Mouse (Mus musculus) cortical plate, adult 2 months (tissue): ENCODE measurements around the gene Olfr110. TPM values are rescaled to one million over a fixed set of nuclear protein-coding genes. Genes with fewer than 3 reads are reported as not detected.

ENCODE experiments used
- H3K27ac ChIP-seq: fragments of 200-500 bp; 2 replicates; pipeline ENCODE4 v1.5.1; 2012; ENCODE audit warnings: low read length, control low read depth, inconsistent platforms; ENCODE audit not compliant: insufficient read depth
- H3K4me1 ChIP-seq: fragments of 200-500 bp; 2 replicates; pipeline ENCODE4 v1.6.1; 2011; ENCODE audit warnings: low read length; ENCODE audit not compliant: control insufficient read depth, insufficient read depth
- H3K4me3 ChIP-seq: fragments of 200-500 bp; 2 replicates; pipeline ENCODE4 v1.5.1; 2011; ENCODE audit warnings: mild to moderate bottlenecking, low read length, control low read depth; ENCODE audit not compliant: insufficient read depth
- CTCF ChIP-seq: fragments of 200-500 bp; IDR thresholded peaks from 2 replicates; pipeline ENCODE4 v1.5.1; 2011; ENCODE audit warnings: mild to moderate bottlenecking, control low read depth, low read length; ENCODE audit not compliant: insufficient read depth; ENCODE audit errors: extremely low read depth
- polyA plus RNA-seq: library from polyadenylated mRNA; depleted of rRNA; stranded (reverse); fragments of >200 nt; gene quantifications from 2 replicates; pipeline ENCODE4 v1.2.3, GENCODE M21; 2012; rRNA removed

Olfr110 gene
- polyA plus RNA-seq, 1 experiment: 0.15 TPM

DNA sequence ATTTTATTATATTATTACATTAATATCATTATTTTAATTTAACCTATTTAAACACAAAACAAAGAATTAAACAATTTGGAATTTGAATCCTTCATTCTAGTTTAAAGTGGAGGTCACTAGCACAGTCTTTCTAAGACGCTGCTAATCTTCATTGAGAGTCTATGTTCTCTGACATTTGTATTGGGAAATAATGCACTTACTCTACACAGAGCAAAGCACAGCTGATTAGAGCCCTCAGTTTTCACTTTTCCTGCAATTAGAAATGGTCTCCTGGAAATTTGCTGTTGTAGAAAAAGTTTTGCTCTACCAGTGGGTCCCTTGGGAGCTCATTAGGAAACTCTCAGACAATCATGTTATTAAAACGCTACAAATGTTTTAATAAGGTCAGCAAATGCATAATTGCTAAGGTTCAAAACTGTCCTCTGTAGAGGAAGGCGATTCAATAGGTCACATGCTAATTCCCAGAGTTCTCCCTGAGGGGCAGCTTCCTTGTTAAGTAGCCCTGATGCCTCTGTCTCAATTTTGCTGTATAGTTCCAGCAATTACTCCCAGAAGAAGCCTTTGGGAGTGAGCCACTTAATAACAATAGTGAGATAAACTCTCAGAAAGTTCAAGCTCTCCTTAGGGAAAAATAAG lies 51.6 kb downstream of the Olfr110 start:
- Histone ChIP-seq H3K4me3 (no peak overlapping the region), H3K4me1 (no peaks in the 10 kb centered on the region), H3K27ac (no peak overlapping the region)
- no peak for TF ChIP-seq CTCF

Other genes with a start within 250 kb of the Olfr110 start
- not detected in 2 replicates for gene Olfr98, start 228.7 kb upstream of the Olfr110 start, polyA plus RNA-seq
- 2.6 and 3.3 TPM in 2 replicates for gene H2-M3, start 222.2 kb upstream of the Olfr110 start, polyA plus RNA-seq
- not detected in 2 replicates for gene Olfr99, start 209.0 kb upstream of the Olfr110 start, polyA plus RNA-seq
- gene Olfr101, start 188.2 kb upstream of the Olfr110 start, polyA plus RNA-seq: not detected in 2 replicates
- not detected in 2 replicates for gene Olfr102, start 175.4 kb upstream of the Olfr110 start, polyA plus RNA-seq
- not detected in 2 replicates for gene Olfr103, start 152.8 kb upstream of the Olfr110 start, polyA plus RNA-seq
- not detected in 2 replicates for gene Olfr104-ps, start 132.9 kb upstream of the Olfr110 start, polyA plus RNA-seq
- gene Olfr105-ps, start 113.4 kb upstream of the Olfr110 start, polyA plus RNA-seq: not detected in 2 replicates
- not detected in 2 replicates for gene Olfr106-ps, start 102.1 kb upstream of the Olfr110 start, polyA plus RNA-seq
- gene Olfr107, start 93.2 kb upstream of the Olfr110 start, polyA plus RNA-seq: not detected in 2 replicates
- gene Olfr108, start 47.0 kb upstream of the Olfr110 start, polyA plus RNA-seq: not detected in 2 replicates
- not detected in 2 replicates for gene Olfr109, start 33.6 kb upstream of the Olfr110 start, polyA plus RNA-seq
- not detected in 2 replicates for gene H2-M2, start 8.9 kb upstream of the Olfr110 start, polyA plus RNA-seq
- gene Olfr111, start 15.6 kb downstream of the Olfr110 start, polyA plus RNA-seq: 0.15 and 0.42 TPM in 2 replicates
- not detected in 2 replicates for gene Olfr112, start 77.0 kb downstream of the Olfr110 start, polyA plus RNA-seq
- gene Olfr113, start 85.2 kb downstream of the Olfr110 start, polyA plus RNA-seq: not detected in 2 replicates
- not detected in 2 replicates for gene Olfr114, start 100.3 kb downstream of the Olfr110 start, polyA plus RNA-seq
- not detected in 2 replicates for gene Olfr115, start 134.6 kb downstream of the Olfr110 start, polyA plus RNA-seq
- gene Olfr116, start 134.7 kb downstream of the Olfr110 start, polyA plus RNA-seq: not detected in 2 replicates
- gene Olfr117, start 171.3 kb downstream of the Olfr110 start, polyA plus RNA-seq: not detected in 2 replicates
- gene Olfr118, start 174.5 kb downstream of the Olfr110 start, polyA plus RNA-seq: not detected in 2 replicates
- not detected in 2 replicates for gene Olfr119, start 204.1 kb downstream of the Olfr110 start, polyA plus RNA-seq
- not detected in 2 replicates for gene Olfr120, start 229.3 kb downstream of the Olfr110 start, polyA plus RNA-seq